Mouse (Mus musculus) fat pad, adult 2 months (tissue): ENCODE results near the gene Rai14.

ENCODE experiments used
- DNase-seq: peaks from one replicate; pipeline ENCODE4 v3.0.0-alpha.2; 2011; ENCODE audit warnings: low read depth, low spot score; ENCODE audit errors: extremely low read depth

Gene Rai14

GRCm38 (mm10) chr15:10714409-10715138 lies at the start of gene Rai14:
TSS of gene Rai14 (minus strand) at chr15:10714624.
- DNase-seq = no peak

GRCm38 (mm10) chr15:10761441-10761840 lies 47.0 kb upstream of the Rai14 start:
- DNase-seq = no peak

- no peak for DNase-seq
Measured at GRCm38 (mm10) chr15:10760006-10760405, 45.6 kb upstream of the Rai14 start.

GRCm38 (mm10) chr15:10759440-10759839 lies 45.0 kb upstream of the Rai14 start:
- no peak for DNase-seq

- no peak for DNase-seq
Measured at GRCm38 (mm10) chr15:10758808-10759207, 44.4 kb upstream of the Rai14 start.

- no peak for DNase-seq
Measured at GRCm38 (mm10) chr15:10751141-10751540, 36.7 kb upstream of the Rai14 start.

- DNase-seq = no peak
Measured at GRCm38 (mm10) chr15:10750339-10750738, 35.9 kb upstream of the Rai14 start.

- DNase-seq = no peak
Measured at GRCm38 (mm10) chr15:10749678-10750077, 35.3 kb upstream of the Rai14 start.

- DNase-seq = no peak
Measured at GRCm38 (mm10) chr15:10747638-10748037, 33.2 kb upstream of the Rai14 start.

GRCm38 (mm10) chr15:10747226-10747625 lies 32.8 kb upstream of the Rai14 start:
- DNase-seq = no peak

GRCm38 (mm10) chr15:10746303-10747051 lies 32.1 kb upstream of the Rai14 start:
- no peak for DNase-seq

GRCm38 (mm10) chr15:10742441-10742840 lies 28.0 kb upstream of the Rai14 start:
- no peak for DNase-seq

- DNase-seq = no peak
Measured at GRCm38 (mm10) chr15:10739279-10739678, 24.9 kb upstream of the Rai14 start.

- DNase-seq = no peak
Measured at GRCm38 (mm10) chr15:10738354-10739142, 24.1 kb upstream of the Rai14 start.

- DNase-seq = no peak
Measured at GRCm38 (mm10) chr15:10735948-10736347, 21.5 kb upstream of the Rai14 start.

GRCm38 (mm10) chr15:10735216-10735615 lies 20.8 kb upstream of the Rai14 start:
- DNase-seq = no peak

- DNase-seq = no peak
Measured at GRCm38 (mm10) chr15:10731398-10731797, 17.0 kb upstream of the Rai14 start.

GRCm38 (mm10) chr15:10726272-10726671 lies 11.8 kb upstream of the Rai14 start:
- no peak for DNase-seq

- no peak for DNase-seq
Measured at GRCm38 (mm10) chr15:10724857-10725256, 10.4 kb upstream of the Rai14 start.

GRCm38 (mm10) chr15:10723507-10723906 lies 9.1 kb upstream of the Rai14 start:
- DNase-seq = no peak

- no peak for DNase-seq
Measured at GRCm38 (mm10) chr15:10722629-10723339, 8.4 kb upstream of the Rai14 start.
